Mouse (Mus musculus) CD4-positive, CD25-positive, alpha-beta regulatory T cell (primary cell): ENCODE data around the gene Scmh1. TPM values are rescaled to one million over a fixed set of nuclear protein-coding genes. Genes with fewer than 3 reads are reported as not detected.

Experiments used
- polyA plus RNA-seq: library from polyadenylated mRNA; unstranded; fragments of 100-300 nt; shearing (Covaris generic); gene quantifications from one replicate; pipeline ENCODE4 v1.2.1, GENCODE M21; 2017

Scmh1 gene
- 28.8 TPM for polyA plus RNA-seq

GRCm38 (mm10) chr4:120405144-120405805 lies at the start of gene Scmh1:
TSS of gene Scmh1 (plus strand) at chr4:120405281.

GRCm38 (mm10) chr4:120531986-120532385 lies 126.9 kb downstream of the Scmh1 start, which contains the start of gene Slfnl1:
TSS of gene Slfnl1 (plus strand) at chr4:120532231.

GRCm38 (mm10) chr4:120569486-120570437 lies 164.7 kb downstream of the Scmh1 start, which contains the start of gene Ctps:
TSS of gene Ctps (minus strand) at chr4:120570276.

Other genes starting within 250 kb of the Scmh1 start
- not detected for gene Edn2, start 244.1 kb upstream of the Scmh1 start, polyA plus RNA-seq
- gene Foxo6, start 117.9 kb upstream of the Scmh1 start, polyA plus RNA-seq, result not detected
- gene Slfnl1, start 127.0 kb downstream of the Scmh1 start, polyA plus RNA-seq, result not detected
- 25.3 TPM for gene Ctps, start 165.0 kb downstream of the Scmh1 start, polyA plus RNA-seq
- gene Gm8439, start 183.5 kb downstream of the Scmh1 start, polyA plus RNA-seq, result not detected